Mouse (Mus musculus) hematopoietic stem cell, adult 5-6 weeks (primary cell): ENCODE data around the gene Tmem9b. TPM values are rescaled to one million over a fixed set of nuclear protein-coding genes. Genes with fewer than 3 reads are reported as not detected.
A peak's percentile ranks its signal among the peaks of the same experiment; 100 is the strongest.

ENCODE experiments used
- ATAC-seq, 2 experiments: fragments of 125-278 bp in 1 of 2; replicated peaks in 1 of 2; 2 replicates each; pipeline ENCODE4 v1.8.0; 2016 to 2017; ENCODE audit warnings: inconsistent platforms in 2 of 2, mild to moderate bottlenecking in 2 of 2, moderate number of reproducible peaks in 2 of 2, low read depth in 1 of 2, moderate TSS enrichment in 1 of 2; ENCODE audit not compliant: low FRiP score in 2 of 2, poor library complexity in 2 of 2, severe bottlenecking in 2 of 2, insufficient read depth in 1 of 2, low TSS enrichment in 1 of 2
- total RNA-seq: library from RNA; stranded (forward); fragments of 172-1452, 232-1000 nt; gene quantifications from 2 replicates; pipeline ENCODE4 v1.2.3, GENCODE M21; 2017

Gene Tmem9b
- total RNA-seq, 1 experiment from 2014 or later: 16.5 TPM

GRCm38 (mm10) chr7:109751427-109752007 is 1.2 kb downstream of the Tmem9b start:
- ATAC-seq: peak; percentile 8 to 29; a peak in 2 of 4 replicates

GRCm38 (mm10) chr7:109747747-109748146 is 4.9 kb downstream of the Tmem9b start:
- ATAC-seq: no peak

- no peak for ATAC-seq
Observed at GRCm38 (mm10) chr7:109741703-109742102, 11.0 kb downstream of the Tmem9b start.

GRCm38 (mm10) chr7:109741060-109741459 is 11.6 kb downstream of the Tmem9b start:
- ATAC-seq: no peak

DNA sequence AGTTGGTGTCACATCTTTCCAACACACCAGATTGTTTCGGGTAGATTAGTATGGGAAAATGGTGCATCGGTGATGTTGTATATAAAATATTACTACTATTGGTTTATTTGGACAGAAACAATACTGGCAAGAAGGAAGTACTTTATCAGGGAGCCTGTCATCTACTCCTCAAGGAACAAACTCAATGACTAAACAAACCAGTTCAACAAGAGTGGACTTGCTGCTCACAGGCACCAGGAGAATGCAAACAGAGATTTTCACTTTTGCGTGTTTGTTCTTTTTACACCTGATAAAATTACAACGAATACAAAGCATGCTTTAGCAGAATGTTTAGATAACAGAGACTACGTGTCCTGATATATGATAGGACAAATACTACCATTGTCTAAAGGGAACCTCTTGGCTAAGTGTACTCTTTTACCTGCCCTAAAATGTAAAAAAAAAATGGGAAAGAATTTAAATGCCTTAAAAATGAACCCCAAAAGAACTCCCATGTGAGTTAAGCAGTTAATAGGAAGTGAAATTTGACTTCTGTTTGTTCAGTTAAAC is 12.8 kb downstream of the Tmem9b start:
- ATAC-seq: no peak

DNA sequence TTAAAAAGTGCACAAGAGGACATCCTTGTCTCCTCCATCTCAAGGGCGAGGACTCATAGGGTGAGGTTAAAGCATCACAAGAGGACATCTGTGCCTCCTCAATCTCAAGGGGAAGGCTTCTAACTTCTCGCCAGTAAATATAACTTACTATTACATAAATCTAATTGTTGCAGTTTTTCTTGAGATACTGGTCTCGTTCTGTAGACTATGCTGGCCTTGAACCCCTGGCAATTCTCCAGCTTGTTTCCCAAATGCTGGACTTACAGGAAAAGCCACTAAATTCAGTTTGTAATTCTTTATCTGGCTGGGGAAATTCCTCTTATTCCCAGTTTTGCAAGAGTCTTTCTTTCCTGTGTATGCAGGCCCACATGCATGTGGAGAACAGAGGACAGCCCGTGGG is 17.9 kb downstream of the Tmem9b start:
- no peak for ATAC-seq

GRCm38 (mm10) chr7:109731626-109732025 is 21.0 kb downstream of the Tmem9b start, which contains the start of gene Ascl3:
Ascl3 (minus strand) TSS chr7:109731726.
- no peak for ATAC-seq

DNA sequence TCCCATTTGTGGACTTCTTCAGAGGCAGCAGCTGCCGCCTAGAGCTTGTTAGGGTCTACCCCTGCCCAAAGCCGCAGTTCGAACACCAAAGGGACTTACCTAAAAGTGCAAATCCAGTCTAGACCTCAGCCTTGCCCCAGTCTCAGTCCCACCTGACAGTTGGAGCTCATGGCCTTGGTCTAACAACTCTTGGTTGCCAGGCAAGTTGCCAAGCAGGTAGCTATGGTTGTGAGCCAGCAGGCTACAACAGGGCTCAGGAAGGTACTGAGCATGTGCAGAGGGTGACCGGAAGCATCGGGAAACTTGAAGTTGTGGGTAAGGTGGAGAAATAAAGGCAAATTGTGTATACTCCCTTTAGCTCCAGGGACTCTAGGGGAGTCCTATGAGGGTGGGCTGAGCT is 29.0 kb downstream of the Tmem9b start, which contains the start of gene BC051019:
BC051019 (minus strand) TSS at position 154 of the 400 bp plus-strand sequence.
- no peak for ATAC-seq

DNA sequence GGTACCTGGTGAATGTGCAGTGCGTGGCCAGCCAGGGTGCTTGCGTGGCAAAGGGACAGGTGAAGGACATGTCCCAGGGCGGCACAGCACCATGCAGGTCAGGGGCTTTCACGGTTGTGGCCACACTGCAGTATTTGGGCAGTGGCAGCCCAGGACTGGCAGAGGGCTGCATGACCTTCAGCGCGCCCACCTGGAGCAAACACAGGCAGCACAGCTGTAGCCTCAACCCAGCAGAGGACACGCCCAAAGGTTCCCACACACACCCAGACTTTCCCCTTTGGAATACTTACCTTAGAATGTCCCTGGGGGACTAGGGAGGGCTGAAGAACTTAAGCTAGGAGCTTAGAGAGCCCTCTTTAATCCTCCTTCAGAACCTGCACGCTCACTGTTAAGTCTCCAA is 29.6 kb downstream of the Tmem9b start:
- no peak for ATAC-seq

DNA sequence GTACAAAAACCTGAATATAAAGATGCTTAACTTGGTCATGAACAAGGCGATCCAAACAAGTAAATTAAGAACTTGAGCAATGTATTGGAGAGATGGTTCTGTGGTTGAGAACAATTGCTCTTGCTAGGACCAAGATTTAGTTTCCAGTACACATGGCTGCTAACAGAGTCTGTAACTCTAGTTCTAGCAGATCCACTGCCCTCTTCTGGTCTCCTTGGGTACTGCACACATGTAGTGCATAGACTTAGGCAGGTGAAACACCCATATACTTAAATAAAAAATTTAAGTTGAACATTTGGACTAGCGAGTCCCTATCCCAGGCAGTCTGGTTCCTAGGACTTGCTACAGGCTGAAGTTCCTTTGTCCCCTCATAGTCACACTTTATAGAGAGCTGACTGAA is 30.1 kb downstream of the Tmem9b start:
- ATAC-seq: no peak

DNA sequence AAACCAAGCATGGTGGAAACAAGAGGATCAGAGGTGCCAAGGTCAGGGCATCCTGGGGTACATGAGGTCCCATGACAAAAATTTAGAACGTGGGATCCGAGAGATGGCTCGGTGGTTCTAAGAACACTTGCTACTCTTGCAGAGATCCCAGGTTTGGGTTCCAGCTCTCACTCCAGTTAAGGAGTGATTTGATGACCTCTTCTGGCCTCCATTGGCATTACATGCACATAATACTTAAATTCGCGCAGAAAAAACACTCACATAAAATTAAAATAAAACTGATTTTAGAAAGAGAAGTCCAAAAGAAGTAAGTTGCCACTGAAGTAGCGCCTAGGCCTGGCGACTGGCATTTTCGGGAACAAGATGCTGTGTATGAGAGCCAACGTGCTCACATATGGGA is 33.4 kb downstream of the Tmem9b start:
- ATAC-seq: no peak; a peak in 1 of 4 replicates

GRCm38 (mm10) chr7:109713434-109713982 is 39.2 kb downstream of the Tmem9b start:
- ATAC-seq: no peak

- no peak for ATAC-seq
Observed at GRCm38 (mm10) chr7:109712198-109712597, 40.5 kb downstream of the Tmem9b start.

- no peak for ATAC-seq
Observed at GRCm38 (mm10) chr7:109710069-109710468, 42.6 kb downstream of the Tmem9b start.

- ATAC-seq: no peak
Observed at GRCm38 (mm10) chr7:109708961-109709382, 43.7 kb downstream of the Tmem9b start.

GRCm38 (mm10) chr7:109707023-109707785 is 45.5 kb downstream of the Tmem9b start:
- ATAC-seq: peak in 1 of 2 experiments; percentile 57; a peak in 2 of 4 replicates

- no peak for ATAC-seq
Observed at GRCm38 (mm10) chr7:109704461-109704860, 48.2 kb downstream of the Tmem9b start.

- no peak for ATAC-seq
Observed at GRCm38 (mm10) chr7:109704016-109704377, 48.7 kb downstream of the Tmem9b start.
